Mouse (Mus musculus): ENCODE data around the gene Olfr1124. TPM values are rescaled to one million over a fixed set of nuclear protein-coding genes. Genes with fewer than 3 reads are reported as not detected.

Olfr1124 gene
- total and polyA plus RNA-seq, 2 experiments from 2014 or later: 0.04 TPM; not detected in 1

DNA sequence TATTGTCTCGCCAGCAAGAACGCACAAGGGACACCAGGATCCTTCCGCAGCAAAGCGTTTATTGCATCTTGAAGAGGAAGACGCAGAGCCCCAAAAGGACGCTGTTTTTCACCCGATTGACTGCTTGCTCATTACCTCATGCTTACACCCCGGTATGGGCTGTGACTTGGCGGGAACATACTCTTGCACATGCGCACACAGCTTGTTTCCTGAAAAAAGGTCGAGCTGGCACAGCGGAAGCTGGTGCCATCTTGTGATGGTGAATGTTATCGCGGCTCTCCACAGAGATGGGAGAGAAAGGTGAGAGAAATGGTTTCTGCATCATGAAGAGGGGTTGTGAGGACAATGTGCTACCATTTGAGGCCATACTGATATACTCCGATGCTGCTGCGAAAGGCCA is 7.7 kb downstream of the Olfr1124 start:
- no peak overlapping the region for H3K4me2 ChIP-seq (ENCODE audit: low read depth, low read length)
- no peaks in the 10 kb centered on the region for H3K36me3 ChIP-seq (replicated peaks; ENCODE audit: control insufficient read depth, insufficient read depth, low read length)
- no peak overlapping the region for H3K27ac ChIP-seq (ENCODE audit: low read depth)
- ATAC-seq (ENCODE audit: insufficient read depth, low read depth): no peak
- TF ChIP-seq CTCF (IDR thresholded peaks at IDR 0.05; ENCODE audit: low read depth) (no peak), EP300 (IDR thresholded peaks at IDR 0.05; ENCODE audit: low read depth) (no peak)
- H3K9me3 ChIP-seq (replicated peaks; ENCODE audit: control insufficient read depth, low read length): no peaks in the 10 kb centered on the region
- WGBS: 85% methylated on average over 16 of the region's 16 CpGs
- no peaks in the 10 kb centered on the region for H3K27me3 ChIP-seq (ENCODE audit: control insufficient read depth, insufficient read depth, low read length)
- DNase-seq (ENCODE audit: low spot score): no peak
- H3K9ac ChIP-seq (replicated peaks; ENCODE audit: low read depth, low read length): no peak overlapping the region
- H3K4me3 ChIP-seq (ENCODE audit: low read depth, low read length): no peak overlapping the region
- H3K4me1 ChIP-seq (ENCODE audit: control insufficient read depth, insufficient read depth): no peaks in the 10 kb centered on the region

DNA sequence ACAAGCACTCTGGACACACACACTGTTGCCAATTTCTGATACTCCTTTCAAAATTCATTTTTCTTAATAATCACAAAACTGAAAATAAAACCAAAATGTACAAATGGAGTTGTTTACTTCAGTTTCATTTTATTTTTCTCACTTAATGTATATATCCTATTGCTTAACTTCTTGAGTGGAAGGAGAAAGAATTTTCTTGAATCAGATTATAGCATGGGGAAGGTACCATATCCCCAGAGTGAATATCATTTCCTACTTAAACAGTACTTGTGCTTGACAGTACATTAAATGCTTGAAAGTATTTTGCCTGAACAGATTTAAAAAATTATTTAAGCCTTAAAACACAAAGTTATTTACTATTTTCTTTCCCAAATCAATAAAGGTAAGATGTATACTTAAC is 23.6 kb downstream of the Olfr1124 start, which contains the start of gene Olfr1126:
Gene Olfr1126, plus strand, starts transcription at position 301 of the 400 bp plus-strand sequence.
- Histone ChIP-seq H3K4me3 (ENCODE audit: low read depth, low read length) (no peak within 1 kb of the TSS), H3K9me3 (replicated peaks; ENCODE audit: control insufficient read depth, low read length) (no peaks in the 10 kb centered on the region), H3K27me3 (ENCODE audit: control insufficient read depth, insufficient read depth, low read length) (no peaks in the 10 kb centered on the region), H3K9ac (replicated peaks; ENCODE audit: low read depth, low read length) (no peak within 1 kb of the TSS), H3K4me1 (ENCODE audit: control insufficient read depth, insufficient read depth) (no peaks in the 10 kb centered on the region), H3K27ac (ENCODE audit: low read depth) (no peak within 1 kb of the TSS), H3K4me2 (ENCODE audit: low read depth, low read length) (no peak within 1 kb of the TSS), H3K36me3 (replicated peaks; ENCODE audit: control insufficient read depth, insufficient read depth, low read length) (no peaks in the 10 kb centered on the region)
- no peak for TF ChIP-seq EP300 (IDR thresholded peaks at IDR 0.05; ENCODE audit: low read depth)
- no peak for TF ChIP-seq CTCF (IDR thresholded peaks at IDR 0.05; ENCODE audit: low read depth)
- ATAC-seq (ENCODE audit: insufficient read depth, low read depth) (no peak), DNase-seq (ENCODE audit: low spot score) (no peak)

DNA sequence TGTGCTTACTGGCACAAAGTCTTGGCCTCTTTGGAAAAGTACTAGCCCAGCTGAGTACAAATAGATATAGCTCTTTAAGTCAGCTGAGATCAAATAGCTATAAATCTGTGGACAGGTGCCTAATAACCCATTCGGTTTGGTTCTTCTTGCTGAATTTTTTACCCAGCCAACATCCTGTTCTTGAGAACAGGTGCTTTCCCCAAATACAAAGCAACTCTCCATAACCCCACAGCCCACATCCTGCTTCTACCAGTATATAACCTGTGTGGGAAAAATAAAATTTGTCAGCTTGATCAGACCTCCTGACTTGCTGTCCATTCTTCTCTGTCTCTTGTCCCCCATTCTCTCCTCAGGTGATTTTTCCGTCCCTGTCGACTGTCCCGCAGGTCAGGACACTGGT is 31.7 kb downstream of the Olfr1124 start:
- no peak overlapping the region for H3K4me3 ChIP-seq (ENCODE audit: low read depth, low read length)
- H3K27me3 ChIP-seq (ENCODE audit: control insufficient read depth, insufficient read depth, low read length): no peaks in the 10 kb centered on the region
- no peak overlapping the region for H3K4me2 ChIP-seq (ENCODE audit: low read depth, low read length)
- DNase-seq (ENCODE audit: low spot score): no peak
- TF ChIP-seq CTCF (IDR thresholded peaks at IDR 0.05; ENCODE audit: low read depth): no peak
- no peak for TF ChIP-seq EP300 (IDR thresholded peaks at IDR 0.05; ENCODE audit: low read depth)
- H3K36me3 ChIP-seq (replicated peaks; ENCODE audit: control insufficient read depth, insufficient read depth, low read length): no peaks in the 10 kb centered on the region
- no peak overlapping the region for H3K27ac ChIP-seq (ENCODE audit: low read depth)
- H3K4me1 ChIP-seq (ENCODE audit: control insufficient read depth, insufficient read depth): no peaks in the 10 kb centered on the region
- H3K9me3 ChIP-seq (replicated peaks; ENCODE audit: control insufficient read depth, low read length): no peaks in the 10 kb centered on the region
- ATAC-seq (ENCODE audit: insufficient read depth, low read depth): no peak
- H3K9ac ChIP-seq (replicated peaks; ENCODE audit: low read depth, low read length): no peak overlapping the region
- 71% methylated on average over 4 of the region's 4 CpGs for WGBS

DNA sequence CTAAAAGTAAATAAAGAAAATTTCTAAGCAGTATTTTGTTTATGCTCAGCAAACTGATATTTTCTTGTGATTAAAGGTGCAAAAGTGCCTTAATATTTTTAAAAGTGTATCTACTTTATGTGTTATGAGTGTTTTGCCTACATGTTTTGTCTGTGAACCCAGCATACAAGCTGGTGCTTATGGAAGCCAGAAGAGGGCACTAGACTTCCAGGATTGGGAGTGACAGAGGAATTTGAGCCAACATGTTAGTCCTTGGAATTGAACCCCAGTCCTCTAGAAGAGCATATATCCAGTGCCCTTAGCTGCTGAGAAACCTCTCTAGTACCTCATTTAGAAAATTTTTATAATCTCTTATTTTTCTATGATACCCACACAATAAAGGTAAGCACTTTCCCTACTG is 50.1 kb downstream of the Olfr1124 start:
- H3K36me3 ChIP-seq (replicated peaks; ENCODE audit: control insufficient read depth, insufficient read depth, low read length): no peaks in the 10 kb centered on the region
- no peaks in the 10 kb centered on the region for H3K9me3 ChIP-seq (replicated peaks; ENCODE audit: control insufficient read depth, low read length)
- TF ChIP-seq EP300 (IDR thresholded peaks at IDR 0.05; ENCODE audit: low read depth): no peak
- TF ChIP-seq CTCF (IDR thresholded peaks at IDR 0.05; ENCODE audit: low read depth): no peak
- DNase-seq (ENCODE audit: low spot score): no peak
- no peak overlapping the region for H3K4me3 ChIP-seq (ENCODE audit: low read depth, low read length)
- H3K27me3 ChIP-seq (ENCODE audit: control insufficient read depth, insufficient read depth, low read length): no peaks in the 10 kb centered on the region
- H3K4me1 ChIP-seq (ENCODE audit: control insufficient read depth, insufficient read depth): no peaks in the 10 kb centered on the region
- H3K27ac ChIP-seq (ENCODE audit: low read depth): no peak overlapping the region
- ATAC-seq (ENCODE audit: insufficient read depth, low read depth): no peak
- no peak overlapping the region for H3K9ac ChIP-seq (replicated peaks; ENCODE audit: low read depth, low read length)
- H3K4me2 ChIP-seq (ENCODE audit: low read depth, low read length): no peak overlapping the region

DNA sequence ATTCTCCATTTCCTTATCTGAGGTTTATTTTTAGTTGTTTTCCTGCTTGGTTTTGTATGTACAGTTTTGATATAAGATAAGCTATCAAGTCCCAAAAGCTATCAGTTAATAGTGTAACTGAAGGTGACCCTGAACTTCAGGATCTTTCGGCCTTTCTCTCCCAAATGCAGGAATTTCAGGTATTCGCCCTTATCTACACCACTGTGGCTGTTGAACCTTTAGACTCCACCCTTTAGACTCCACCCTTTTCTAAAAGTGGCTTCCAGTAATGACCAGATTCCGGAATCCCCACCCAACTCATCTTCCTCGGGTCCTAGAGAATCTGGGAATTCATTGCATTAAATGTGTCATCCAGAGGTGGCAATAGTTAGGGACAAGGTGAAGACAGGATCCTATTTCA is 51.1 kb downstream of the Olfr1124 start:
- ATAC-seq (ENCODE audit: insufficient read depth, low read depth): no peak
- Histone ChIP-seq H3K4me2 (ENCODE audit: low read depth, low read length) (no peak overlapping the region), H3K4me1 (ENCODE audit: control insufficient read depth, insufficient read depth) (no peaks in the 10 kb centered on the region), H3K27ac (ENCODE audit: low read depth) (no peak overlapping the region), H3K9ac (replicated peaks; ENCODE audit: low read depth, low read length) (no peak overlapping the region), H3K9me3 (replicated peaks; ENCODE audit: control insufficient read depth, low read length) (no peaks in the 10 kb centered on the region), H3K4me3 (ENCODE audit: low read depth, low read length) (no peak overlapping the region), H3K27me3 (ENCODE audit: control insufficient read depth, insufficient read depth, low read length) (no peaks in the 10 kb centered on the region), H3K36me3 (replicated peaks; ENCODE audit: control insufficient read depth, insufficient read depth, low read length) (no peaks in the 10 kb centered on the region)
- no peak for TF ChIP-seq EP300 (IDR thresholded peaks at IDR 0.05; ENCODE audit: low read depth)
- TF ChIP-seq CTCF (IDR thresholded peaks at IDR 0.05; ENCODE audit: low read depth): no peak
- no peak for DNase-seq (ENCODE audit: low spot score)
- 51% methylated on average over 4 of the region's 4 CpGs for WGBS

DNA sequence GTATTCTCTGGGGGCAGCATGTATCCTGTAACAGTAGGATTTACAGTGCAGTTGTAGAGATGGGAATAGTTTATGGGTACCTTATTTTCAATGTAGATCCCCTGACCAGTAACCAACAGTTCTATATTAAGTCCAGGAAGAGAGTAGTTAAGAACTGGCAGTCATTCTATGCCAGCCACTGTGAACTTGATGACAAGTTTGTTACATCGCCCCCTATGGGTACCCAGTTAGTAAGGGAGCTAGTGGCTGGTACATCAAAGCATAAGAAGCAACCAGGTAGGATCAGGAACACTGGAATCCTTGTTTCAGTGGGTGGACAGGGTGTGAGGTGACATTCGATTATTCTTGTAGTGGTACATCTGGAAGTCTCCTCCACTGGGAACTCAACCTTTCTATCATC is 52.2 kb downstream of the Olfr1124 start:
- 76% methylated on average over 2 of the region's 2 CpGs for WGBS
- no peaks in the 10 kb centered on the region for H3K27me3 ChIP-seq (ENCODE audit: control insufficient read depth, insufficient read depth, low read length)
- H3K4me1 ChIP-seq (ENCODE audit: control insufficient read depth, insufficient read depth): no peaks in the 10 kb centered on the region
- DNase-seq (ENCODE audit: low spot score): no peak
- no peak for ATAC-seq (ENCODE audit: insufficient read depth, low read depth)
- no peaks in the 10 kb centered on the region for H3K36me3 ChIP-seq (replicated peaks; ENCODE audit: control insufficient read depth, insufficient read depth, low read length)
- no peak for TF ChIP-seq CTCF (IDR thresholded peaks at IDR 0.05; ENCODE audit: low read depth)
- TF ChIP-seq EP300 (IDR thresholded peaks at IDR 0.05; ENCODE audit: low read depth): no peak
- H3K4me2 ChIP-seq (ENCODE audit: low read depth, low read length): no peak overlapping the region
- no peak overlapping the region for H3K27ac ChIP-seq (ENCODE audit: low read depth)
- H3K4me3 ChIP-seq (ENCODE audit: low read depth, low read length): no peak overlapping the region
- no peak overlapping the region for H3K9ac ChIP-seq (replicated peaks; ENCODE audit: low read depth, low read length)
- H3K9me3 ChIP-seq (replicated peaks; ENCODE audit: control insufficient read depth, low read length): no peaks in the 10 kb centered on the region

Other genes with a start within 250 kb of the Olfr1124 start
- gene Olfr1112, start 242.5 kb upstream of the Olfr1124 start, total RNA-seq (2014; rRNA removed; ENCODE audit: low replicate concordance): not detected in 2 replicates
- not detected in 2 replicates for gene Olfr1112, start 242.5 kb upstream of the Olfr1124 start, polyA plus RNA-seq (2015; fragmentation: Nextera tagmentation; extraction: Ambion mirVana)
- gene Olfr1113, start 221.3 kb upstream of the Olfr1124 start, total RNA-seq (2014; rRNA removed; ENCODE audit: low replicate concordance): not detected in 2 replicates
- not detected in 2 replicates for gene Olfr1113, start 221.3 kb upstream of the Olfr1124 start, polyA plus RNA-seq (2015; fragmentation: Nextera tagmentation; extraction: Ambion mirVana)
- not detected in 2 replicates for gene Olfr1115, start 182.3 kb upstream of the Olfr1124 start, total RNA-seq (2014; rRNA removed; ENCODE audit: low replicate concordance)
- gene Olfr1115, start 182.3 kb upstream of the Olfr1124 start, polyA plus RNA-seq (2015; fragmentation: Nextera tagmentation; extraction: Ambion mirVana): not detected in 2 replicates
- not detected in 2 replicates for gene Olfr1116, start 162.7 kb upstream of the Olfr1124 start, total RNA-seq (2014; rRNA removed; ENCODE audit: low replicate concordance)
- not detected in 2 replicates for gene Olfr1116, start 162.7 kb upstream of the Olfr1124 start, polyA plus RNA-seq (2015; fragmentation: Nextera tagmentation; extraction: Ambion mirVana)
- gene Olfr1118, start 122.7 kb upstream of the Olfr1124 start, total RNA-seq (2014; rRNA removed; ENCODE audit: low replicate concordance): not detected in 2 replicates
- gene Olfr1118, start 122.7 kb upstream of the Olfr1124 start, polyA plus RNA-seq (2015; fragmentation: Nextera tagmentation; extraction: Ambion mirVana): not detected in 2 replicates
- not detected in 2 replicates for gene Olfr1120, start 75.5 kb upstream of the Olfr1124 start, total RNA-seq (2014; rRNA removed; ENCODE audit: low replicate concordance)
- gene Olfr1120, start 75.5 kb upstream of the Olfr1124 start, polyA plus RNA-seq (2015; fragmentation: Nextera tagmentation; extraction: Ambion mirVana): not detected in 2 replicates
- not detected in 2 replicates for gene Olfr1121, start 60.4 kb upstream of the Olfr1124 start, total RNA-seq (2014; rRNA removed; ENCODE audit: low replicate concordance)
- not detected in 2 replicates for gene Olfr1121, start 60.4 kb upstream of the Olfr1124 start, polyA plus RNA-seq (2015; fragmentation: Nextera tagmentation; extraction: Ambion mirVana)
- gene Olfr1122, start 44.4 kb upstream of the Olfr1124 start, total RNA-seq (2014; rRNA removed; ENCODE audit: low replicate concordance): not detected in 2 replicates
- not detected in 2 replicates for gene Olfr1122, start 44.4 kb upstream of the Olfr1124 start, polyA plus RNA-seq (2015; fragmentation: Nextera tagmentation; extraction: Ambion mirVana)
- gene Olfr1123, start 13.6 kb upstream of the Olfr1124 start, total RNA-seq (2014; rRNA removed; ENCODE audit: low replicate concordance): not detected in 2 replicates
- not detected in 2 replicates for gene Olfr1123, start 13.6 kb upstream of the Olfr1124 start, polyA plus RNA-seq (2015; fragmentation: Nextera tagmentation; extraction: Ambion mirVana)
- gene Olfr1126, start 23.7 kb downstream of the Olfr1124 start, total RNA-seq (2014; rRNA removed; ENCODE audit: low replicate concordance): not detected in 2 replicates
- gene Olfr1126, start 23.7 kb downstream of the Olfr1124 start, polyA plus RNA-seq (2015; fragmentation: Nextera tagmentation; extraction: Ambion mirVana): not detected in 2 replicates
- gene Pramel7, start 66.8 kb downstream of the Olfr1124 start, total RNA-seq (2014; rRNA removed; ENCODE audit: low replicate concordance): not detected in 2 replicates
- not detected in 2 replicates for gene Pramel7, start 66.8 kb downstream of the Olfr1124 start, polyA plus RNA-seq (2015; fragmentation: Nextera tagmentation; extraction: Ambion mirVana)
- gene Pramel6, start 76.3 kb downstream of the Olfr1124 start, total RNA-seq (2014; rRNA removed; ENCODE audit: low replicate concordance): not detected in 2 replicates
- not detected in 2 replicates for gene Pramel6, start 76.3 kb downstream of the Olfr1124 start, polyA plus RNA-seq (2015; fragmentation: Nextera tagmentation; extraction: Ambion mirVana)
- not detected in 2 replicates for gene Olfr153, start 101.5 kb downstream of the Olfr1124 start, total RNA-seq (2014; rRNA removed; ENCODE audit: low replicate concordance)
- gene Olfr153, start 101.5 kb downstream of the Olfr1124 start, polyA plus RNA-seq (2015; fragmentation: Nextera tagmentation; extraction: Ambion mirVana): not detected in 2 replicates
- not detected in 2 replicates for gene Olfr1128, start 115.3 kb downstream of the Olfr1124 start, total RNA-seq (2014; rRNA removed; ENCODE audit: low replicate concordance)
- not detected in 2 replicates for gene Olfr1128, start 115.3 kb downstream of the Olfr1124 start, polyA plus RNA-seq (2015; fragmentation: Nextera tagmentation; extraction: Ambion mirVana)
- not detected in 2 replicates for gene Olfr1129, start 143.6 kb downstream of the Olfr1124 start, total RNA-seq (2014; rRNA removed; ENCODE audit: low replicate concordance)
- gene Olfr1129, start 143.6 kb downstream of the Olfr1124 start, polyA plus RNA-seq (2015; fragmentation: Nextera tagmentation; extraction: Ambion mirVana): not detected in 2 replicates
- not detected in 2 replicates for gene Olfr1130, start 175.9 kb downstream of the Olfr1124 start, total RNA-seq (2014; rRNA removed; ENCODE audit: low replicate concordance)
- not detected in 2 replicates for gene Olfr1130, start 175.9 kb downstream of the Olfr1124 start, polyA plus RNA-seq (2015; fragmentation: Nextera tagmentation; extraction: Ambion mirVana)
- gene Olfr1131, start 196.8 kb downstream of the Olfr1124 start, total RNA-seq (2014; rRNA removed; ENCODE audit: low replicate concordance): not detected in 2 replicates
- not detected in 2 replicates for gene Olfr1131, start 196.8 kb downstream of the Olfr1124 start, polyA plus RNA-seq (2015; fragmentation: Nextera tagmentation; extraction: Ambion mirVana)
- not detected in 2 replicates for gene Olfr1132, start 207.3 kb downstream of the Olfr1124 start, total RNA-seq (2014; rRNA removed; ENCODE audit: low replicate concordance)
- gene Olfr1132, start 207.3 kb downstream of the Olfr1124 start, polyA plus RNA-seq (2015; fragmentation: Nextera tagmentation; extraction: Ambion mirVana): not detected in 2 replicates
- gene Olfr1133, start 217.1 kb downstream of the Olfr1124 start, total RNA-seq (2014; rRNA removed; ENCODE audit: low replicate concordance): not detected in 2 replicates
- gene Olfr1133, start 217.1 kb downstream of the Olfr1124 start, polyA plus RNA-seq (2015; fragmentation: Nextera tagmentation; extraction: Ambion mirVana): not detected in 2 replicates
- gene Olfr1134, start 228.2 kb downstream of the Olfr1124 start, total RNA-seq (2014; rRNA removed; ENCODE audit: low replicate concordance): not detected in 2 replicates
- not detected in 2 replicates for gene Olfr1134, start 228.2 kb downstream of the Olfr1124 start, polyA plus RNA-seq (2015; fragmentation: Nextera tagmentation; extraction: Ambion mirVana)
- gene Olfr1135, start 243.4 kb downstream of the Olfr1124 start, total RNA-seq (2014; rRNA removed; ENCODE audit: low replicate concordance): not detected in 2 replicates
- gene Olfr1135, start 243.4 kb downstream of the Olfr1124 start, polyA plus RNA-seq (2015; fragmentation: Nextera tagmentation; extraction: Ambion mirVana): not detected in 2 replicates

All from heart, postnatal 0 days (tissue).